Mouse (Mus musculus): ENCODE data around the gene Kdsr.

The Kdsr gene

DNA sequence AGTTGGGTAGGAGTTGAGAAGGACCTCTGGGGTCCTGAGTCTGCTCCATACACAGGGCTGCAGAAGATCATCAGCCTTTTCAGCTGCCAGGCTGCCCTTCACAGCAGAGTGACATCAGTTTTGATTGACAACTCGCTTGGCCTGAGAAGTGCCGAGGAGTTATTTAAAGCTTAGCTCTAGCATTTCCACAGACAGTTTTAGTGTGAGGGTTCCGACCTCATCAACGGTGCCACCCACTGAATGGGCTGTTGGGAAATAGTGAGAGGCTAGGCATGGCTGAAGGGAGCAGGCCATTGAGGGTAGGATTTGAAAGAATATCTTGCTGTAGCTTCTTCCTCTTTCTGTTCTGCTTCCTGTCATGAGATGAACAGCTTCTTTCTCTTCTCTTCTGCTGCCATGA, 63.9 kb downstream of the Kdsr start:
- no peak for DNase-seq (ENCODE audit: low read depth, low spot score)

DNA sequence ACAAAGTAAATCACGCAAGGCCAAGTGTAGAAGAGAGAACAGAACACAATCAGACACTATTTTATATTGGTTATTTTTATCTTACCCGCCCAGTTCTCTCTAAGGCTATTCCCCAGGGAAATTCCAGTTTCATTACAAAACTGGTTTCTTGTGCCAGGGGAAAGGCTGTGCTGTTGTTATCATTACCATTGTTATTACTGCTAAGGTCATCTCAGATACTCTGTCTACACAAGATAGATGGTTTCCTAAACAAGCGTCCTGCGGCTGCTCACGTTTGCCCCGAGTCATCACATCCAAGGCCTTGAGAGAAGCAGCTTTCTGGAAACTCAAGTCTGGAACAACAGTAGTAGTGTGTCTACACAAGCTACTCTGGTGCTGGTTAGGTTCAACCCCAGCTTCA, 65.2 kb downstream of the Kdsr start:
- no peak for DNase-seq (ENCODE audit: low read depth, low spot score)

DNA sequence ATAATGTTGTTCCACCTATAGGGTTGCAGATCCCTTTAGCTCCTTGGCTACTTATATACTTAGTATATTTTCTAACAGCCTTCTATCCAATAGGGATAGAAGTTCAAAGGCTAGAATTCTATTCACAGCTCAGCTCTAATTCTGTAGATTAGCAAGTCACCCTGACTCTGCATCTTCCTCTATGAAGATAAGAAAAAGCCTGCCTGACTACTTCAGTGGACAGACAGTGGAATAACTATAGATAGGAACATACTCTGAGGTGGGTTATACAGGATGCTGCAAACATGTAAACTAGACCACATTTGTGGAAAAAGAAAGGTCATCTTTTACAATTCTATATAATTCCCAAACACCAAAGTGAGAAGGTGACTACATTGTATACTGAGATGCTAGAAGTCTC, 66.9 kb downstream of the Kdsr start:
- no peak for DNase-seq (ENCODE audit: low read depth, low spot score)

DNA sequence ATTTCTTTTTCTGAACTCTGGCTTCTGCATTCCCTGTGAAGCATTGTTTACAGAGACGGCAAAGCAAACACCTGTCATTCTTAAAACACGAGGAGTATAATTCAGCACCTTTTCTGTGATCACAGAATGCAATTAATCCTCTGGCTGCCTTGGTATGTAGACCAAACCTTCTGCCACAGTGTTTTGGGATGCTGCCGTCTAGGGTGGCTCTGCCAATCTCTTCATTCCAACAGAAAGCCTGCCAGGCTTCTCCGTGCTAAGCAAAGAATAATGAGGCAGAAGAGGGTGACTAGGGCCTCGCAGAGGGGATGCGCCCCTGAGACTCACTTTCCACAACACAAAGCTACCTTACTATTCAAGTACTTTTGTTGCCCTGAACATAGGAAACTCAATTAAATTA, 68.6 kb downstream of the Kdsr start:
- no peak for DNase-seq (ENCODE audit: low read depth, low spot score)

DNA sequence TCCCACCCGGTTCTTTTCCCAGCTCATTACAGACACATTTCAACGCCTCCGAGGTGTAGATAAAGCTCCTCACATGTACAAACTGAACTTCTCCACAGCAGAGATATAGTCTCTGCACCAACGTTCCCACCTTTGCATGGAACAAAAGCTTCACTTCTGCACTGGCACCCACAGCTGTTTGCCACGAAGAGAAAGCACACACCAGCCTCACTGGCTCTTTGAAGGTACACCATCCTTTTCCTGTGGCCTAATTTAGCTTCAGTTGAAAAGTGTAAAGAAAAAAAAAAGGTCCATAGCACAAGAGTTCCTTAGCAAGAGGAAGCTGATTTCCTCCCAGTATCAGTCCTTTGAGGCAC, 71.4 kb downstream of the Kdsr start:
- no peak for DNase-seq (ENCODE audit: low read depth, low spot score)

DNA sequence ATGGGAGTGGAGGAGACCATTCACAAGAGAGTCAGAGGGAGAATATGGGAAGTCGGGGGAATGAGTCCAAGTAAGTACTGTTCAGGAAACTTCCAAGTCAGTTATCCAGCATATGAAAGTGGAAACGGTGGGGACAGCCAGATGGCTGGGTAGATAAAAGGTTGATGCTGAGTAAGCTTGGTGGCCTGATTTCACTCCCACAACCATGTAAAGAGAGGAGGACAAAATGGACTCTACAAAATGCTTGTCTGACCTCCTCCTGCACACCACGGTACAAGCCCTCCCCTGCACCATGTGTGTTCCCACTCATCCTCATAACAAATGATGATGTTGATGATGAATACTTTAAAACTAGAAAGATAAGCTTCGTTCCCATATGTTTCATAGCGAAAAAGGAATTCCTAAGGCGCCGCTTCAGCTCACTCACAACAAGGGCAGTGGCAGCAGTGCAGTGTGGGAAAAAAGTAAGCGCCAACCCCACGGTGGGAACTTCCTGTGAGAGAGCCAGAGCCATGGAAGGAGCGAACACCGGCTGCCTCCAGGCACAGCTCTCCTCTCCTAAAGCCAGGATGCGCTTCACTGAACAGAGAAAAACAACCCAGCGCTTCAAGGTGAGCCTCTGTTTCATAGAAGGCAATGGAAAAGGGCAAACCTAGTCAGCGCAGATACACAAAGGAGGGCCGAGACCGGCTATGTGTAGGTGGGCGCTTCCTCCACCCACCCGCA, 71.9 kb downstream of the Kdsr start:
- no peak for DNase-seq (ENCODE audit: low read depth, low spot score)

DNA sequence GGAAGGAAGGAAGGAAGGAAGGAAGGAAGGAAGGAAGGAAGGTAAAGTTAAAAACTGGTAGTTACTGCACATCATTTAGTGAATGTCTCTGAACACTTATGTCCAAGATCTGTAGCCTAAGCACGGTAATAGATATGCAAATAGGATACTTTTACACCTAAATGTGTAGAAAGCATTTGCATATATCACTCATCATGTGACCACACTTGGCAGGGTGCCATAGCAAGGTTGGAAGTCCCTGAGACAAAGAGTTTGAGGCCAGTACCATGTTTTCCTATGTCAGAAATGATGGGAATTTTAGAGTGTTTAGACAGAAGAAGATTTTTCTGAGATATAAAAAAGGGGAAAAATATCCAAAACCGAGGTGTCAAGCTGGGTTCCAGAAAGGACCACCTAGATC, 73.8 kb downstream of the Kdsr start:
- peak; percentile 7 for DNase-seq (ENCODE audit: low read depth, low spot score)

DNA sequence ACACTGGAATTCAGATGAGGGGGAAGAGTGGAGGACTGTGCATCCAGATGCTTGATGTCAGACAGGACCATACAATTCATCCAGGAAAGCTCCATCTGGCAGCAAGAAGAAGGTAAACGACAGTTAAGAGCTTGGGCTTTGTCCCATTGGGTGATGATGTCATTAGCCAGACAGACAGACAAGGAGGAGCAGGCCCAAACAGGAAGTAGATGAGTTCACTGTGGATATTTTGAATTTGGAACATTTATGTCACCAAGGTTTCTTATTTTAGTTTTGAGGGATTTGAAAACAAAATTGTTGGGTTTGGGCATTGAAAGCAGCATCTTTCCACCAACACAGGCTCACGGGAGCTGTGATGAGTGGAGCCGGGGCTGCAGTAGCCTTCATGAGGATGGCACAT, 75.0 kb downstream of the Kdsr start:
- no peak for DNase-seq (ENCODE audit: low read depth, low spot score)

DNA sequence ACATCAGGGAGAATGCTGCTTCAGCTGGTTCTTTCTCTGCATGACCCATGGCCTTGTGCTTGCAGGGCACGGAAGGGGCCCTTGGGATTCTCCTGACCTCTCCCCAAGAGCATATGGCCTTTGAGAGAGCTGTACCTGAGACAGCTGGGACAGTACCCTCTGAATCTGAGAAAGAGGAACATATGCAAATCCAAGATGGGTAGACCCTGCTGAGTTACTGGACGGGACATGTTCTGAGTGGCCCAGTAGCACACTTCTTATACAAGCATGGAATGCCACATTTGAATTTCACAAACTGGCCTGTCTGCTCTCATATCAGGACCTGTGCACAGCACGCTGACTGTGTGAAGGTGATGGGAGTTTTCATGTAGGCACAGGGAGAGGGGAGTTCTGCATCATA, 76.7 kb downstream of the Kdsr start:
- no peak for DNase-seq (ENCODE audit: low read depth, low spot score)

DNA sequence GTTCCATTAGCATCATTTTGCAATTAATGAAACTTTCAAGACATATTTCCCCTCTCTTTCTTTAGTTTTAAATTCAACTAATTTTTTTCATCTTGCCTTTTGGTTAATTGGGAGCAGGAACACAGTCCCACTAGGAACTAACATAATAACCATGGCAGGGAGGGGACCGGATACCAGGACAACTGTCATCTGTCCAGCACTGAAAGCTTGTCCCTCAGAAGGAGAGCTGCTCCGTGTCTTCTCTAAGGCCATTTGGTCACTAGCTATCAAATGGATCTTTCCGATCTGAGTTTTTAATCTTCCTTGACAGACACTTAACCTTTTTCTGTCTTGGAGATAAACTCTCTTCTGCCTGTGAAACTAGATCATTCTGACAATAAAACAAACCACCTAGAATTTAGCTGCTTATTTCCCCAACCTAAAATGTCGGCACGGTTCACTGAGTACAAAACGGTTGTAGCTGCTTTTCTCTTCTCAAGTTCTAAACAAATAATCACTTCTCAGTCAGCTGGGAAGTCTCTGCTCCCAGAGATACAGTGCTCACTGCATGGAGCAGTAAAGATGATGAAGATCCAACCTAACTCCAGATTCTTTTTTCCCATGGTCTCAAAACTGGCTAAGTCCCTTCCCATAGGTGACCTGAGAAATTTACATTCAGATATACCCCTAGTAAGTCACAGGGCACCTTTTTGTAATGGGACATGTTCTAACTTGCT, 79.6 kb downstream of the Kdsr start:
- no peak for DNase-seq (ENCODE audit: low read depth, low spot score)

DNA sequence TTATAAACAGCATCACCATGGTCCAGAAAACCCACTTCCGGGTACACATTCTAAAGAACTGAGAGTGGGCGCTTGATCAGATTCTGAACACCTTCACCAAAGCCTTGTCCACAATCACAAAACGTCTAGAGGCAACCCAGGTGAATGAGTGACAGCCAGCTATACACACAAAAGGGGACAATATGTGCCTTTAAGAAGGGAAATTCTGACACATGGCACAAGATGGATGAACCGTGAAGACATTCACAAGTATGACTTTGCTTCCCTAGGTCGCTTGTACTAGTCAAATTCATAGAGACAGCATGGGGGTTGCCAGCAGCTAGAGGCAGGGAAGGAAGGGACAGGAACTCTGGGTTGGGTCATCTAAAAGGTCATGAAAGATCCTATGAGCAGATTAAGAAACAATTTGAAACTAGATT, 81.5 kb downstream of the Kdsr start:
- DNase-seq (ENCODE audit: low read depth, low spot score) = no peak

Measured in ZHBTc4 (cell line).